Mouse (Mus musculus): ENCODE results near the gene Inava. TPM values are rescaled to one million over a fixed set of nuclear protein-coding genes. Genes with fewer than 3 reads are reported as not detected.

Inava gene
- polyA plus RNA-seq, 1 experiment, result 28.0 TPM

DNA sequence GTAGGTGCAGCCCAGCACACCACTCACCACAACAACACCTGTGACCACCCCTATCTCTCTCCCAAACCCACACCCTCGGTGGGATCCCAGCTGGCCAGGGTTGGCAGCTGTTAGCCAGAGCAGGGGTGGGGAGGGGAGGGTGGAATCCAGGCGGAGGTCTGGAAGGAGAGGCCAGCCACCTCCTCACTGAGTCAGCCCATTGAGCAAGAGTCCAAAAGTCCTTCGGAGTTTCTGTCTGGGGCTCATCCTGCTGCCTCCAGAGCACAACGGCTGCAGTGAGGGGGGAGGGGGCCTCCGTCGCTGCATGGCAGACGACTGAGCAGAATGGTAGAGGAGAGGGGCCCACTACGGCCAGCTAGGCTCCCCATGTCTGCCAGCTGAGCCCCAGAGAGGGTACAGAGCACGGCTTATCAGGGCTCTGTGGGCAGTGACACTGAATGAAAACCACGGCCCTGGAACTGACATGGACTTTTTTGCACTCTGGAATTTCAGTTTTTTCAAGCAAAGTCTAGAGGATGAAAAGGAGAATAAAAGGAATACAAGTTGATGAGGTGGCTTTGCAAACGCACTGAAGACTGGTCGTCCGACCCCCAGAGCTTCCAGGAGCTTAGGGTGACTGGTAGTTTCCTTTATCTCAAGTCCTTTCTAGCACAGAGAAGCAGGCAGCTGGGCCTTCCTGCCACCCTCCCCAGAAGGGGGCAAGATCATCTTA lies 5.6 kb downstream of the Inava start:
- H3K9ac ChIP-seq (ENCODE audit: low read depth, poor library complexity, severe bottlenecking), result no peak overlapping the region
- H3K4me3 ChIP-seq (ENCODE audit: low read depth, low read length), result no peak overlapping the region
- TF ChIP-seq EP300 (IDR thresholded peaks at IDR 0.05; ENCODE audit: insufficient read depth, low read depth, low read length) (no peak), POLR2A (IDR thresholded peaks at IDR 0.05; ENCODE audit: insufficient read depth, low read length) (no peak), CTCF (IDR thresholded peaks at IDR 0.05; ENCODE audit: low read depth, low read length) (no peak)
- no peaks in the 10 kb centered on the region for H3K27me3 ChIP-seq (ENCODE audit: control insufficient read depth, insufficient read depth, low read length, poor library complexity, severe bottlenecking)
- H3K4me1 ChIP-seq (ENCODE audit: control insufficient read depth, insufficient read depth, low read length), result peaks cover 24% of the 10 kb centered on the region
- no peak overlapping the region for H3K27ac ChIP-seq (ENCODE audit: insufficient read depth, low read length)
- no peaks in the 10 kb centered on the region for H3K36me3 ChIP-seq (ENCODE audit: control insufficient read depth, insufficient read depth, low read length, poor library complexity, severe bottlenecking)
- H3K9me3 ChIP-seq (replicated peaks; ENCODE audit: control insufficient read depth, insufficient read depth, low read length, poor library complexity, severe bottlenecking), result no peaks in the 10 kb centered on the region

DNA sequence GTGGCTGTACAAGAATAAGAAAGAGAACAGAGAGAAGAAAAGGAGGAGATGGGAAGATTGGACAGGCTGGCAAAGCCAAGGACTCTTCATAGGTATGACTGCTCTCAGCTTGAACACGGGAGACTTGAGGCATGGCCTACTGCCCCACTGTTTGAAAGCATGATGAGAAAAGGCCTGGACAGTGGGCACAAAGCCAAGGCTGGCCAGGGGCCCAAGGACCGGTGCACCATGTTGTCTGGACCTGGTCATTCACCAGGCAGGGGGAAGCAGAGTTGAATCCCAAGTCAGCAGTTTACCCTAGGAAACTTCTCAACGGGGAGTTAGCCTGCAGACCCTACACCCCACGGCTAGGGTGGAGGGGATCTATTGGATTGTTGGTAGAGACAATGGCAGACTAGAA lies 6.2 kb downstream of the Inava start:
- Histone ChIP-seq H3K27me3 (ENCODE audit: control insufficient read depth, insufficient read depth, low read length, poor library complexity, severe bottlenecking) (no peaks in the 10 kb centered on the region), H3K9me3 (replicated peaks; ENCODE audit: control insufficient read depth, insufficient read depth, low read length, poor library complexity, severe bottlenecking) (no peaks in the 10 kb centered on the region), H3K4me1 (ENCODE audit: control insufficient read depth, insufficient read depth, low read length) (peaks cover 24% of the 10 kb centered on the region), H3K36me3 (ENCODE audit: control insufficient read depth, insufficient read depth, low read length, poor library complexity, severe bottlenecking) (no peaks in the 10 kb centered on the region), H3K27ac (ENCODE audit: insufficient read depth, low read length) (no peak overlapping the region), H3K4me3 (ENCODE audit: low read depth, low read length) (no peak overlapping the region), H3K9ac (ENCODE audit: low read depth, poor library complexity, severe bottlenecking) (no peak overlapping the region)
- TF ChIP-seq EP300 (IDR thresholded peaks at IDR 0.05; ENCODE audit: insufficient read depth, low read depth, low read length), result no peak
- no peak for TF ChIP-seq CTCF (IDR thresholded peaks at IDR 0.05; ENCODE audit: low read depth, low read length)
- no peak for TF ChIP-seq POLR2A (IDR thresholded peaks at IDR 0.05; ENCODE audit: insufficient read depth, low read length)

DNA sequence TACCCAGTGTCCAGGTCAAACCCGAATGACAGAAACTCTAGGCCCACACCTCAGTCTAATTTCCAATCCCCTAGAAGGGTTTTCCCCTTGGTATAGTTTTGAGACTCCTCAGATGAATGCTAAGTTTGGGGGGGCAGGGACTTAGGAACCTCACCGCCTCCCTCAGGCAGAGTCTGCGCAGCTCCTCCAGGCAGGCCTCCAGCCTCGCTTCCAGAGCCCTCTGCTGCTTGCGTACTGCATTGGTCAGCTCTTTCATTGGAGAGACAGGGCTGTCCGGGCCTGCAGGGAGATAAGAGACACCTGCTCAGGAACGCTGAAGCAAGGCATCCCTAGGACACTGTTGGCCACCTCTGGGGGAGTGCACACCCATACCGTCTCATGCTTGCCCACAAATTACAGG lies 7.4 kb downstream of the Inava start:
- no peak for TF ChIP-seq POLR2A (IDR thresholded peaks at IDR 0.05; ENCODE audit: insufficient read depth, low read length)
- TF ChIP-seq CTCF (IDR thresholded peaks at IDR 0.05; ENCODE audit: low read depth, low read length), result no peak
- TF ChIP-seq EP300 (IDR thresholded peaks at IDR 0.05; ENCODE audit: insufficient read depth, low read depth, low read length), result no peak
- Histone ChIP-seq H3K27me3 (ENCODE audit: control insufficient read depth, insufficient read depth, low read length, poor library complexity, severe bottlenecking) (no peaks in the 10 kb centered on the region), H3K9me3 (replicated peaks; ENCODE audit: control insufficient read depth, insufficient read depth, low read length, poor library complexity, severe bottlenecking) (no peaks in the 10 kb centered on the region), H3K4me3 (ENCODE audit: low read depth, low read length) (no peak overlapping the region), H3K36me3 (ENCODE audit: control insufficient read depth, insufficient read depth, low read length, poor library complexity, severe bottlenecking) (no peaks in the 10 kb centered on the region), H3K9ac (ENCODE audit: low read depth, poor library complexity, severe bottlenecking) (no peak overlapping the region), H3K4me1 (ENCODE audit: control insufficient read depth, insufficient read depth, low read length) (peaks cover 24% of the 10 kb centered on the region), H3K27ac (ENCODE audit: insufficient read depth, low read length) (no peak overlapping the region)

- H3K9ac ChIP-seq (ENCODE audit: low read depth, poor library complexity, severe bottlenecking), result no peak overlapping the region
- no peaks in the 10 kb centered on the region for H3K27me3 ChIP-seq (ENCODE audit: control insufficient read depth, insufficient read depth, low read length, poor library complexity, severe bottlenecking)
- H3K9me3 ChIP-seq (replicated peaks; ENCODE audit: control insufficient read depth, insufficient read depth, low read length, poor library complexity, severe bottlenecking), result no peaks in the 10 kb centered on the region
- H3K27ac ChIP-seq (ENCODE audit: insufficient read depth, low read length), result no peak overlapping the region
- no peaks in the 10 kb centered on the region for H3K36me3 ChIP-seq (ENCODE audit: control insufficient read depth, insufficient read depth, low read length, poor library complexity, severe bottlenecking)
- no peak overlapping the region for H3K4me3 ChIP-seq (ENCODE audit: low read depth, low read length)
- H3K4me1 ChIP-seq (ENCODE audit: control insufficient read depth, insufficient read depth, low read length), result peaks cover 25% of the 10 kb centered on the region
- TF ChIP-seq EP300 (IDR thresholded peaks at IDR 0.05; ENCODE audit: insufficient read depth, low read depth, low read length) (no peak), POLR2A (IDR thresholded peaks at IDR 0.05; ENCODE audit: insufficient read depth, low read length) (no peak), CTCF (IDR thresholded peaks at IDR 0.05; ENCODE audit: low read depth, low read length) (no peak)
Measured at GRCm38 (mm10) chr1:136225846-136226245, 8.2 kb downstream of the Inava start.

DNA sequence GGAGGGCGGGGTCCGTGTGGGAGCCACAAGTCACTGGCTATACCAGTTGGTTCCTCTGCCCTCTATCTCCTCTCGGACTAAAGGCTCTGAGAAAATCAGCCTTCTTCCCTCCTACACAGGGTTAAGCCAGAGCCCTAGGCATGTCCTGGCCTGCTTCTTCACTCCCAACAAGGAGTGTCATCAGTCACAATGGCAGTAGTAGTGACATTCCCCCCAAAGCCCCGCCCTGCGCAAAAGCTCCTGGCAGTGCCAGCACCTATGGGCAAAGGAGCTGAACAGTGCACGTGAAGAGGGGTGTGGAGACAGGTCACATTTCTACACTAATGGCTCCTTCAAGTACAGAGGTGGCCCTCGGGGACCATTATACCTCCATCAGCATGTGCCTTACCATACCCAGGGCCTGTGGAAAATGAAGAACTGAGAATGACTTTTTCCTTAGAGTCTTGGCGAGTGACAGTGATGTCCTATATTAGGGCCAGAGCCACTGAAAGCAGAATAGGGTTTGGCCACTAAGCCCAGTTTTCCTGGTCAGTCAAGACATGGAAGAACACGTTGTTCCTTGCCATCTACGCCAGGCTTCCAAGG lies 10.2 kb downstream of the Inava start:
- Histone ChIP-seq H3K9me3 (replicated peaks; ENCODE audit: control insufficient read depth, insufficient read depth, low read length, poor library complexity, severe bottlenecking) (no peaks in the 10 kb centered on the region), H3K27me3 (ENCODE audit: control insufficient read depth, insufficient read depth, low read length, poor library complexity, severe bottlenecking) (no peaks in the 10 kb centered on the region), H3K9ac (ENCODE audit: low read depth, poor library complexity, severe bottlenecking) (no peak overlapping the region), H3K4me1 (ENCODE audit: control insufficient read depth, insufficient read depth, low read length) (peaks cover 20% of the 10 kb centered on the region), H3K27ac (ENCODE audit: insufficient read depth, low read length) (no peak overlapping the region), H3K4me3 (ENCODE audit: low read depth, low read length) (no peak overlapping the region), H3K36me3 (ENCODE audit: control insufficient read depth, insufficient read depth, low read length, poor library complexity, severe bottlenecking) (0 out of 2 replicates have a peak, but pooled peaks cover 3% of the 10 kb centered on the region)
- TF ChIP-seq POLR2A (IDR thresholded peaks at IDR 0.05; ENCODE audit: insufficient read depth, low read length), result no peak
- no peak for TF ChIP-seq CTCF (IDR thresholded peaks at IDR 0.05; ENCODE audit: low read depth, low read length)
- no peak for TF ChIP-seq EP300 (IDR thresholded peaks at IDR 0.05; ENCODE audit: insufficient read depth, low read depth, low read length)

- H3K4me3 ChIP-seq (ENCODE audit: low read depth, low read length), result no peak overlapping the region
- H3K27ac ChIP-seq (ENCODE audit: insufficient read depth, low read length), result no peak overlapping the region
- H3K27me3 ChIP-seq (ENCODE audit: control insufficient read depth, insufficient read depth, low read length, poor library complexity, severe bottlenecking), result no peaks in the 10 kb centered on the region
- no peaks in the 10 kb centered on the region for H3K9me3 ChIP-seq (replicated peaks; ENCODE audit: control insufficient read depth, insufficient read depth, low read length, poor library complexity, severe bottlenecking)
- H3K36me3 ChIP-seq (ENCODE audit: control insufficient read depth, insufficient read depth, low read length, poor library complexity, severe bottlenecking), result 0 out of 2 replicates have a peak, but pooled peaks cover 8% of the 10 kb centered on the region
- H3K4me1 ChIP-seq (ENCODE audit: control insufficient read depth, insufficient read depth, low read length), result peaks cover 9% of the 10 kb centered on the region
- TF ChIP-seq POLR2A (IDR thresholded peaks at IDR 0.05; ENCODE audit: insufficient read depth, low read length), result no peak
- no peak overlapping the region for H3K9ac ChIP-seq (ENCODE audit: low read depth, poor library complexity, severe bottlenecking)
Measured at GRCm38 (mm10) chr1:136222386-136222785, 11.7 kb downstream of the Inava start.
